In genomic region chr10:96454857-96455256, GRCm38 (mm10) we compare ENCODE assay signal across 26 mouse cellular contexts.
"Had no signal": no experiment of that assay in that cellular context is flagged by ENCODE, and none has a peak within 500 bp of the region (broad histone marks: within the 10 kb centered on the region; RNA-seq: fewer than 3 reads in every experiment).

No protein-coding gene starts in this region.

- H3K4me2 ChIP-seq: heart, embryonic 11.5 days; heart, embryonic 13.5 days; heart, embryonic 15.5 days; hindbrain, embryonic 13.5 days; hindbrain, embryonic 15.5 days; intestine, embryonic 15.5 days; liver, embryonic 11.5 days; liver, embryonic 13.5 days; liver, embryonic 15.5 days had no signal

- H3K4me3 ChIP-seq: gastrocnemius, adult 2 months; heart, adult 2 months; heart, embryonic 13.5 days; heart, embryonic 15.5 days; hindbrain, embryonic 10.5 days; hindbrain, embryonic 13.5 days; hindbrain, embryonic 15.5 days; intestine, embryonic 15.5 days; layer of hippocampus, adult 2 months; liver, embryonic 13.5 days; liver, embryonic 15.5 days had no signal

- H3K36me3 ChIP-seq: heart, embryonic 13.5 days; heart, embryonic 15.5 days; hindbrain, embryonic 10.5 days; hindbrain, embryonic 13.5 days; hindbrain, embryonic 15.5 days; intestine, embryonic 15.5 days; liver, embryonic 13.5 days; liver, embryonic 15.5 days had no signal

- H3K9me3 ChIP-seq: heart, embryonic 15.5 days; hindbrain, embryonic 15.5 days; intestine, embryonic 15.5 days; liver, embryonic 13.5 days; liver, embryonic 15.5 days had no signal

- DNase-seq: gastrocnemius, adult 2 months; gastrocnemius, postnatal 10 days; gastrocnemius, postnatal 25 days; heart, adult 2 months; heart, postnatal 14 days; heart, postnatal 4 days; kidney, adult 18-20 months; kidney, adult 8-10 months; kidney, postnatal 10 days; kidney, postnatal 25 days; kidney, postnatal 4 days; liver; liver, embryonic 13.5 days; liver, postnatal 0 days had no signal

- H3K9ac ChIP-seq: heart, embryonic 13.5 days; heart, embryonic 15.5 days; hindbrain, embryonic 13.5 days; hindbrain, embryonic 15.5 days; intestine, embryonic 15.5 days; liver, embryonic 13.5 days; liver, embryonic 15.5 days; liver, postnatal 0 days had no signal

- H3K27me3 ChIP-seq: heart, embryonic 13.5 days; heart, embryonic 15.5 days; hindbrain, embryonic 13.5 days; hindbrain, embryonic 15.5 days; intestine, embryonic 15.5 days; liver, embryonic 13.5 days; liver, embryonic 15.5 days had no signal

- ATAC-seq: inflammation-experienced regulatory T-cells, adult 6 months; intestine, embryonic 15.5 days; intestine, postnatal 0 days; liver, postnatal 0 days had no signal

- H3K4me1 ChIP-seq: heart, embryonic 13.5 days; heart, embryonic 15.5 days; hindbrain, embryonic 10.5 days; hindbrain, embryonic 13.5 days; hindbrain, embryonic 15.5 days; intestine, embryonic 15.5 days; liver, embryonic 13.5 days; liver, embryonic 15.5 days had no signal

- H3K27ac ChIP-seq: gastrocnemius, adult 2 months; heart, adult 2 months; heart, embryonic 13.5 days; heart, embryonic 15.5 days; hindbrain, embryonic 10.5 days; hindbrain, embryonic 13.5 days; hindbrain, embryonic 15.5 days; intestine, embryonic 15.5 days; layer of hippocampus, adult 2 months; liver, embryonic 13.5 days; liver, embryonic 15.5 days had no signal
